Mouse (Mus musculus): ENCODE results near the gene Apol6. TPM values are rescaled to one million over a fixed set of nuclear protein-coding genes. Genes with fewer than 3 reads are reported as not detected.

Apol6 gene
- total RNA-seq, 2 experiments from 2014 or later = 47.8 to 57.9 TPM

Other genes starting within 250 kb of the Apol6 start
- gene Zfp251, start 173.3 kb upstream of the Apol6 start, total RNA-seq (2021) = 1 to 10 TPM; 5.8 TPM
- under 1 TPM; 0.54 to 0.56 TPM for gene Zfp7, start 165.5 kb upstream of the Apol6 start, total RNA-seq (2021)
- gene Gm49527, start 165.4 kb upstream of the Apol6 start, total RNA-seq (2021) = not detected
- gene Zfp647, start 119.3 kb upstream of the Apol6 start, total RNA-seq (2021) = 1 to 10 TPM; 1.2 to 1.4 TPM
- gene 1110038F14Rik, start 96.2 kb upstream of the Apol6 start, total RNA-seq (2021) = 10 to 100 TPM; 14.4 to 19.3 TPM
- gene Mb, start 5.9 kb downstream of the Apol6 start, total RNA-seq (2021) = 1,000 to 10,000 TPM; 2,592 to 3,528 TPM